Mouse (Mus musculus): ENCODE data around the gene Unc50.

Unc50 gene

DNA sequence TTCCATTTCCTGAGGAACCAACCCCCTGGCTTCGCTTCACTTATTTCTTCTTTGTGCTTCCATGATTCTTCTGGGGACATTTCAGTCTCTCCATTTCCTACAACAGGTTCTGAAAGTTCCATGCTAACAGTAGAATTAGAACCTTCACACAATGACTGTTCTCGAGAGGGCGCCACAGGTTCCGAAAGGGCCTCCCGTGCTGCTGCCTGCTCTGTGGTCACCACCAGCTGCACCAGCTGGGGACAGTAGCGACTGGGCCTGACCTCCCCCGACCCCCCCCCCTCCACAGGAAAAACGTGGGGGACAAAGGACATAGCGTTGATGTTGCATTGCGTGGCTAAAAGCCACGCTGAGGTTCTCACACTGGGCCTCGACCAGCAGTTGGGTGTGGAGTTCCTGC is 58.6 kb downstream of the Unc50 start:
- in situ Hi-C loops (cut with MboI): no loop called here

Data from mature B cell (primary cell).